Mouse (Mus musculus) monocyte, adult 5-6 weeks (primary cell): ENCODE data around the gene Rnf208. TPM values are rescaled to one million over a fixed set of nuclear protein-coding genes. Genes with fewer than 3 reads are reported as not detected.
A peak's percentile ranks its signal among the peaks of the same experiment; 100 is the strongest.

Experiments used
- ATAC-seq: fragments of 153-309, 156-312 bp; replicated peaks from 2 replicates; pipeline ENCODE4 v1.8.0; 2017; ENCODE audit warnings: mild to moderate bottlenecking; ENCODE audit not compliant: low TSS enrichment, insufficient number of reproducible peaks, severe bottlenecking, poor library complexity, low FRiP score
- total RNA-seq: library from RNA; stranded (forward); fragments of 200-1000, 200-491, 200-594 nt; gene quantifications from 3 replicates; pipeline ENCODE4 v1.2.3, GENCODE M21; 2017

The Rnf208 gene
- total RNA-seq, 1 experiment from 2014 or later: not detected

GRCm38 (mm10) chr2:25223681-25224491 is 18.2 kb upstream of the Rnf208 start:
- ATAC-seq: peak; percentile 1; the same call in 1 of the 2 replicates

DNA sequence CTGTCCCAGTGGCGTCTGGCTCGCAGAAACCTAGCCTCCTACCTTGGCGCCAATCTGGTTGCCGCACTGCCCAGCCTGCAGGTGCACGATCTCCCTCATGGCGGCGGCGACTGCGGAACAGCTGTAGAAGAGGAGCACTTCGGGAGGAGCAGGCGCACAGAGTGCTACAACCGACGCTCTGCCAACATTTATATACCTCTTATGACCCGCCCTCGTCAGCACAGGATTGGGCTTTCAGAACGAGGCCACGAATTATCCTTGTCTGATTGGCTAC is 17.6 kb upstream of the Rnf208 start, which contains the start of gene Tubb4b:
TSS of gene Tubb4b (minus strand) at position 211 of the 274 bp plus-strand sequence.
- ATAC-seq: no peak

- peak; percentile 88 for ATAC-seq
These were observed 17.0 kb upstream of the Rnf208 start for GRCm38 (mm10) chr2:25224766-25225752.

GRCm38 (mm10) chr2:25225811-25226379 is 16.2 kb upstream of the Rnf208 start:
- no peak for ATAC-seq

DNA sequence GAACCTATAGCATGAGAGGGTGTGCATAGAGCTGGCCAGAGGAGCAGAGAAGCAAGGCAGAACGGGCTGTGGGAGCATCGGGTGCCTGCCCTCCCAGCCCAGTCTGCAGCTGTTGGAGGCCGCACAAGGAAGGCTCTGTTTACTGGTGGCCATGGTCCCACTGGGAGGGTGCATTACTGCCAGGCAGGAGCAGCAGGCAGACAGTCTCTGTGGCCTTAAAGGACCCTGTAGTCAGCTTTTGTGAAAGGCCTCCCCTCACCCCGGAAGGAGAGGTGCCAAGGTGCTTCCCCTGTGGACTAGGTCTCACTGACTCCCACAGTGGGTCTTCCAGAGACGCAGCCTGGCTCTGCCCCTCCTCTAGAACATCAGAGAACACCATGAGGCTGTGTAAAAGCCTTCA is 15.2 kb upstream of the Rnf208 start:
- ATAC-seq: no peak

DNA sequence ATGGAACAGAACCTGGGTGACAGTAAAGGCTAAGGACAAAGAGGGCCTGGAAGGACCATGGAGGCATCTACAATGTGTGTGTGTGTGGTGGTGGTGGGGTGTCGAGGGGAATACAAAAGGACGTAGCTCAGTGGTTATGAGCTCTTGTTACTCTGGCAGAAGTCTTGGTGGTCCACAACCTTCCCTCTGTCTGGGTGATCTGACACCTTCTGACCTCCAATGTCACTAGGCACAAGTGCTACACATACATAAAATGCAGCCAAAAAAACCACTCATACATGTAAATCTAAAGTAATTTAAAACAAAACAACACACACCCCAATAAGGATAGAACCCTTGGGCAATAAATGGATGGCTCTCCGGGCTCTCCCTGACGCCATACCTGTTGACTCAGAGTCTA is 14.6 kb upstream of the Rnf208 start:
- ATAC-seq: no peak

- peak; percentile 50 for ATAC-seq
These were observed 13.6 kb upstream of the Rnf208 start for GRCm38 (mm10) chr2:25228431-25228889.

DNA sequence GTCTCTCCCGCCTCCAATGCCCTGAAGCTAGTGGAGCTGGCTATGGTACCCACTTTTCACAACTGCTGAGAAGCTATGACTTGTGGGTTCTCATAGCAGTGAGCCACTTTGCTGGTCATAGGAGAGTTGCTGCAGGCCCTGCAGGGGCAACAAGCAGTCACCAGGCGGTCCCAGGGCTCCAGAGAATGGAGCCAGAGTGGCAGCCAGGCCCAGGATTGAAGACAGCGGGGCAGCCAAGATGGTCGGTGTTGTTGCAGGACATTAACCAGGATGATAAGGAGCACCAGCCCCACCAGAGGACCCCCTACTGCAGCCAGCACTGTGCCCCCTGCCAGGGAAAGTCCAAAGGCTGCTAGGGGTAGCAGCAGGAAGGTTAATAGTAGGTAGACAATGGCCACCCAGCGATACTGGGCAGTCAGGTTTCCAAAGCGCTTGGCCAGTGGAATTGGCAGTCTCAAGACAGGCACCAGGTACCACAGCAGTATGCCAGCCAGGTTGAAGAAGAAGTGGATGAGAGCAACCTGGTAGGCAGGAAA is 13.0 kb upstream of the Rnf208 start:
- ATAC-seq: no peak

- no peak for ATAC-seq
These were observed 12.5 kb upstream of the Rnf208 start for GRCm38 (mm10) chr2:25229582-25229981.

DNA sequence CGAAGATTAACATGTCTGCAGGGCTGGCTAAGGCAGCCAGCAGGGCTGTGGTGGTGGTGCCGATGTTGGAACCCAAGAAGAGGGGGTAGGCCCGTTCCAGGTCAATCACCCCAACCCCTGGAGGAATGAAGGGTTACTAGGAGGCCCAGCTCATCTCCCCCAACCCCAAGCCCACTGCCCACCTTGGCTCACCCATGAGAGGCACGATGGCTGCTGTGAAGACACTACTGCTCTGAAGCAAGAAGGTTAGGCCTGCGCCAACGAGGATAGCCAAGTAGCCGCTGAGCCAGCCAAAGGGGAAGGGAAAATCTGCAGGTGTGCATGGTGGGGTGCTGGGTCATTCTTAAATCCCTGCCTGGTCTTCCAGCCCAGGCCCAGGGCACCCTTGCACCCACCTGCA is 11.5 kb upstream of the Rnf208 start:
- no peak for ATAC-seq

- no peak for ATAC-seq
These were observed 11.0 kb upstream of the Rnf208 start for GRCm38 (mm10) chr2:25231038-25231437.

DNA sequence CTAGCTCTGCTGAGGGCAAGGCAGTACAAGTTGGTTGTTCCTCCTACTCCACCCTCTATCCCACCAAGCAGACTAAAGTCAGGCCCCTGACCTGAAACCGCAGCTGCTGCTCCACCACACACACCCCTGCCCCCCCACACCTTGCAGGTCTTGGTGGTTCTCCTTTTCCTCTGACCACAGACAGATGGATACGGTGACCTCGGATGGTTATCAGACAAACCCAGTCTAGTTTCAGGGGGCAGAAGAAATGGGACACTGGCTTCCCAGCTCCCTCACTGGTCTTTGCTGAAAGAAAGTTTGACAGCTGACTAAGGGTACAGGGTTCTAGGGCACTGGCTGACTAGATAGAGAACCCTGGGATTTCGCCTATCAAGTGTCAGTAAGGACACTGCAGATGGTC is 8.6 kb upstream of the Rnf208 start:
- ATAC-seq: no peak

DNA sequence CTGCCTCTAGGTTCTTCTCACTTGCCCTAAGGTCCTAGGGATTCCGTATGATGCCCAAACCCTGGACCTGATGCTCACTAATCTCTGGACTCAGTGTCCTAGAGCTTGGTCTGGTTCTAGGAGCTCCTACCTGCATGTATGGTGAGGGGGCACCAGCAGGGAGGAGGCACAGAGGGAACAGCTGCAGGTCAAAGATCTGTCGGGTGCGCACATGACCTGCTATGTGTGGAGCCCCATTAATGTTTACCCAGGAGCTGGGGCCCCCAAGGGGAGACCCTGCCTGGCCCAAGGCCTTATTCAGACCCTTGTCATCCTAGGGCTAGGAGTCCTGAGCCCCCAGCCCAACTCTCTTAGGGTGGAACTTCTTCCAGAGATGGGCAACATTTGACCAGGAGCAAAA is 8.0 kb upstream of the Rnf208 start, which contains the start of gene Slc34a3:
TSS of gene Slc34a3 (minus strand) at position 315 of the 400 bp plus-strand sequence.
- ATAC-seq: no peak

GRCm38 (mm10) chr2:25234551-25235220 is 7.4 kb upstream of the Rnf208 start:
- no peak for ATAC-seq

DNA sequence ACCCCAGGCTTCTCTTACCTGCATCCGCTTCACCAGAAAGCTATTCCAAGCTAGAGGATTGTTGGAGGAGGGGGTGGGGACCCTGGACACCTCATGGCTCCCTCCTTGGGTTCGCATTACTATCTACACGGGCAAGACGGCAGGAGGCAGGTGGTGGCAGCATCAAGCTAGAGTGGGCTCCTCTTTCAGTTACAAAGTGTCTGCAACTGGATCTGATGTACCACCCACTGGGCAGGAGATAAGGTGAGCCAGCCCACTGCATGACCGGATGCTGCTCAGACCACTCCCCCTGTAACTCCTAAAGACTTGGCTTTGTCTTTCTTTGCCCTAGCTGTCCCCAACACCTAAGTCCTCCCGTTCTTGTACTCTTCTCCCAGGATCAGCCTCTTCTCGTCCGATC is 5.4 kb upstream of the Rnf208 start, which contains the start of gene Rnf224:
TSS of gene Rnf224 (minus strand) at position 174 of the 400 bp plus-strand sequence.
- no peak for ATAC-seq

DNA sequence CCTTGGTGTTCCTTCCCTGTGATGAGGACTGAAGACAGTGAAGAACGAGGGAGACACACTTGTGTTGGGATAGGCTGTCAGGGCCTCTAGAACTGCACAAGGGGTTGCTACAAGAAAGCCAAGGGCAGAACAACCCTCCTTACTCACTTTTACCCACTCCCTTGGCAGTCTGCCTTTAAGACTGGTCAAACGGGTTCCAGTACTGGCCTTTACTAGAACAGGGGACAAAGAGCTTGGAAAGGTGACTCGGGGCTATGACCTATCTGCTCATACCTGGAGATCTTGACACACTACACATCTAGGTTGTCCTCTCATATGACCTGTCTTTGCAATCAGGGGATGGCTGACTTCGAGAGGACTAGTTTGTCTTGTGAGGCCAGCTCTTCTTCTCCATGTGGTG is 4.5 kb upstream of the Rnf208 start:
- no peak for ATAC-seq

GRCm38 (mm10) chr2:25238106-25238505 is 3.9 kb upstream of the Rnf208 start:
- no peak for ATAC-seq

DNA sequence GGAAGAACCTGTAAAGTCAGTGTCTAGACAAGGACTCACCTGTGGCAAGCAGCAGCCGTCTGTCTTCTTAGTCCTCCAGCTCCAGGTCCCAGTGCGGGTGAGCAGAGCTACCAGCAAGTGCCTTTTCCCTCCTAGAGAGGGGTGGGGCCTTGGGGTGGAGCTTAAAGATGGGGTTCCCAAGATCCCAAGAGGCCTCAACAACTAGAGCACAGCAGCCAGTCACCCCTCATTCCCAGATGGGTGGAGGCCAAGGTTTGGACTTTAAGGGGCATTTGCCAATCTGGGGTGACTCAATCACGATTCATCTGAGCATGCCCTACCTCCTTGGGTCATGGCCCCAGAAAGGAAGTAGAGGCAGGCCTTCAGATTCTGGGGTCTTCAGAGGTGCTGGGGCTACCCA is 2.3 kb upstream of the Rnf208 start:
- ATAC-seq: no peak
